Mouse (Mus musculus): ENCODE data around the gene Nyap2.

- TF ChIP-seq CTCF (conservative IDR thresholded peaks at IDR 0.05; ENCODE audit: low read length) (no peak), POU5F1 (IDR thresholded peaks at IDR 0.05; ENCODE audit: borderline replicate concordance, low read length) (no peak)
These were observed 68.8 kb downstream of the Nyap2 start for GRCm38 (mm10) chr1:81145576-81145975.

All from E14TG2a.4 (cell line).